Mouse (Mus musculus): ENCODE measurements around the gene Olfr1465.

Olfr1465 gene

GRCm38 (mm10) chr19:13315441-13315840 lies at the start of gene Olfr1465:
Olfr1465 (minus strand) TSS chr19:13315541.
- in situ Hi-C loops (cut with MboI, MseI): no loop called here

GRCm38 (mm10) chr19:13361936-13362335 lies 46.6 kb upstream of the Olfr1465 start, which contains the start of gene Olfr1467:
Olfr1467 (plus strand) TSS chr19:13362236.
- in situ Hi-C loops (cut with MboI, MseI): no loop called here

- in situ Hi-C loops (cut with MboI, MseI): no loop called here
Observed at GRCm38 (mm10) chr19:13338562-13338961, 23.2 kb upstream of the Olfr1465 start, which contains the start of gene Olfr1466. Olfr1466 (plus strand) TSS chr19:13338862.

Measured in T-helper 17 cell (primary cell).